Mouse (Mus musculus) intestine, embryonic 15.5 days (tissue): ENCODE results near the gene Pgam2. TPM values are rescaled to one million over a fixed set of nuclear protein-coding genes. Genes with fewer than 3 reads are reported as not detected.

Experiments
- ATAC-seq: fragments of 200-750 bp; cut with Nextera tagmentation; 2 replicates; pipeline ENCODE4 v1.8.0; 2017; ENCODE audit warnings: moderate TSS enrichment, moderate library complexity
- H3K27ac ChIP-seq: fragments of 300-500 bp; sonication (generic); 2 replicates; pipeline ENCODE4 v1.5.1; 2015; ENCODE audit warnings: mild to moderate bottlenecking, inconsistent platforms
- H3K27me3 ChIP-seq: fragments of 300-500 bp; sonication (generic); replicated peaks from 2 replicates; pipeline ENCODE4 v1.6.1; 2015; ENCODE audit warnings: inconsistent platforms
- H3K36me3 ChIP-seq: fragments of 300-500 bp; sonication (generic); 2 replicates; pipeline ENCODE4 v1.6.1; 2015; ENCODE audit warnings: inconsistent platforms
- H3K4me1 ChIP-seq: fragments of 300-500 bp; sonication (generic); replicated peaks from 2 replicates; pipeline ENCODE4 v1.6.1; 2015; ENCODE audit warnings: inconsistent platforms
- H3K4me2 ChIP-seq: fragments of 300-500 bp; sonication (generic); replicated peaks from 2 replicates; pipeline ENCODE4 v1.6.1; 2015; ENCODE audit warnings: mild to moderate bottlenecking, inconsistent platforms
- H3K4me3 ChIP-seq: fragments of 300-500 bp; sonication (generic); replicated peaks from 2 replicates; pipeline ENCODE4 v1.5.1; 2015; ENCODE audit warnings: inconsistent platforms
- H3K9ac ChIP-seq: fragments of 300-500 bp; sonication (generic); 2 replicates; pipeline ENCODE4 v1.6.1; 2015; ENCODE audit warnings: inconsistent platforms
- H3K9me3 ChIP-seq: fragments of 300-500 bp; sonication (generic); 2 replicates; pipeline ENCODE4 v1.6.1; 2016; ENCODE audit warnings: inconsistent platforms
- WGBS: fragments of 180-500 bp; shearing (Covaris S2); methylation state at CpG from one replicate; pipeline ENCODE4 v1.1.7; 2015; 5-methylcytosine and 5-hydroxymethylcytosine counted together
- polyA plus RNA-seq: library from polyadenylated mRNA; unstranded; fragments of >200 nt; fragmentation: Nextera tagmentation; extraction: Ambion mirVana; gene quantifications from 2 replicates; pipeline ENCODE4 v1.2.1, GENCODE M21; 2015

Gene Pgam2
- polyA plus RNA-seq, 1 experiment from 2014 or later = 10.8 TPM

GRCm38 (mm10) chr11:5802457-5803217 is 896 bp downstream of the Pgam2 start:
- Histone ChIP-seq H3K4me3 (no peak overlapping the region), H3K4me1 (peaks cover 21% of the 10 kb centered on the region), H3K9ac (no peak overlapping the region), H3K36me3 (peaks cover 23% of the 10 kb centered on the region), H3K27ac (peak overlapping the region; percentile 18), H3K27me3 (no peaks in the 10 kb centered on the region), H3K9me3 (no peaks in the 10 kb centered on the region), H3K4me2 (no peak overlapping the region; the same call in 1 of the 2 replicates)
- WGBS = 60% methylated on average over 8 of the region's 8 CpGs
- peak; percentile 55 for ATAC-seq

GRCm38 (mm10) chr11:5802005-5802404 is 1.5 kb downstream of the Pgam2 start:
- peak; percentile 80 for ATAC-seq
- H3K4me3 ChIP-seq = no peak overlapping the region
- peaks cover 28% of the 10 kb centered on the region for H3K36me3 ChIP-seq
- H3K9ac ChIP-seq = no peak overlapping the region
- no peaks in the 10 kb centered on the region for H3K27me3 ChIP-seq
- H3K27ac ChIP-seq = peak overlapping the region; percentile 18
- WGBS = 46% methylated on average over 12 of the region's 12 CpGs
- H3K9me3 ChIP-seq = no peaks in the 10 kb centered on the region
- H3K4me2 ChIP-seq = no peak overlapping the region
- H3K4me1 ChIP-seq = peaks cover 21% of the 10 kb centered on the region

- Histone ChIP-seq H3K4me2 (no peak overlapping the region), H3K4me1 (peaks cover 21% of the 10 kb centered on the region), H3K27me3 (no peaks in the 10 kb centered on the region), H3K36me3 (peaks cover 33% of the 10 kb centered on the region), H3K4me3 (no peak overlapping the region), H3K9ac (no peak overlapping the region), H3K27ac (no peak overlapping the region), H3K9me3 (no peaks in the 10 kb centered on the region)
- no peak for ATAC-seq
- 93% methylated on average over 16 of the region's 16 CpGs for WGBS
These were observed 2.0 kb downstream of the Pgam2 start for GRCm38 (mm10) chr11:5801511-5801910.

DNA sequence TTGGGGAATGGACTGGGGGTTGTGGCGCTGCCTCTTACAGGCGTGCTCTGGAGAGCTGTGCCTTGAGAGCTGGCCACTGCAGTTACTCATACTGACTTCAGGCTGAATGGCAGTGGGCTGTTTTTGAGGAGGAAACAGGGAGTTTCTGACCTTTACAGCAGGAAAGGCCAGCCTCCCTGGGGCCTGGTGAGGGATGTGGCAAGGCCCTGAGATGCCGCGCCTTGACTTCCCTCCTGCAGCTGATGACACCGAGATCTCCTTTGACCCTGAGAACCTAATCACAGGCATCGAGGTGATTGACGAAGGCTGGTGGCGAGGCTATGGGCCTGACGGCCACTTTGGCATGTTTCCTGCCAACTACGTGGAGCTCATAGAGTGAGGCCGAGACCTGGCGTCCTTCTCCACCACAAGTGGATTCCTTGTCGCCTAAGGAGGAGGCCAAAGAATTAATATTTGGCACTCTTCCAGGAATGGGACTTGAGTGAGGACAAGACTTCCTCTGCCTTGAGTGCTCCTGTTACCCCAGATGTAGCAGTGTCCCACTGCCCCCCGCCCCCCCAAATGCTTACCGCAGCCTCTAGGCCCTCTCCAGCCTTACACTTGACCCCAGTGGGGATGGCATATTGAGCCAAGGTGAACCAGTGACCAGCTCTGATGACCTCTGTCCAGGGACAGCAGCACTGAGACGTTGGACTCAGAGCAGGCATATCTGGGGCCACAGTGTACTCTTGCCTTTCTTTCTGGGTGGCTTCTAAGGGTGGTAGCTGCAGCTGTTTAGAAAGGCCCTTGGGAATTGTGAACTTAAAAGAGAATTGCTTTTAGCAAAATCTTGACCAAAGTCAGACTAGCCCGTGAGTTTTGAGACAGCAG is 3.7 kb downstream of the Pgam2 start:
- ATAC-seq = no peak
- 82% methylated on average over 17 of the region's 17 CpGs for WGBS
- no peak overlapping the region for H3K4me3 ChIP-seq
- H3K4me2 ChIP-seq = no peak overlapping the region
- H3K27ac ChIP-seq = no peak overlapping the region
- H3K27me3 ChIP-seq = no peaks in the 10 kb centered on the region
- no peaks in the 10 kb centered on the region for H3K9me3 ChIP-seq
- peaks cover 45% of the 10 kb centered on the region for H3K36me3 ChIP-seq
- no peak overlapping the region for H3K9ac ChIP-seq
- H3K4me1 ChIP-seq = peaks cover 21% of the 10 kb centered on the region

DNA sequence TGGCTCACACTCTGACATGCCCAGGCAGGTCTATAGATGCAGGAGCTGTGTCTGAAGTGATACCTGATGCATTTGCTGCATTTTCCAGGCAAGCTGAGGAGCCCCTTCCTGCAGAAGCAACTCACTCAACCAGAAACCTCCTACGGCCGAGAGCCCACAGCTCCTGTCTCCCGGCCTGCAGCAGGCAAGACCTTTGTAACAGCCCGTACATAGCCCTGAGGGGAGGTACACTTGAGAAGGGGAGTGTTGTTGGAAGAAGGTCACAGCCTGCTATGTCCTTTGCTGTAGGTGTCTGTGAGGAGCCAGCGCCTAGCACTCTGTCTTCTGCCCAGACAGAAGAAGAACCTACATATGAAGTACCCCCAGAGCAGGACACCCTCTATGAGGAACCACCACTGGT is 5.6 kb downstream of the Pgam2 start:
- WGBS = 97% methylated on average over 5 of the region's 5 CpGs
- peaks cover 56% of the 10 kb centered on the region for H3K36me3 ChIP-seq
- H3K27ac ChIP-seq = no peak overlapping the region
- H3K4me3 ChIP-seq = no peak overlapping the region
- H3K9ac ChIP-seq = no peak overlapping the region
- H3K27me3 ChIP-seq = no peaks in the 10 kb centered on the region
- no peak overlapping the region for H3K4me2 ChIP-seq
- no peak for ATAC-seq
- peaks cover 14% of the 10 kb centered on the region for H3K4me1 ChIP-seq
- no peaks in the 10 kb centered on the region for H3K9me3 ChIP-seq

DNA sequence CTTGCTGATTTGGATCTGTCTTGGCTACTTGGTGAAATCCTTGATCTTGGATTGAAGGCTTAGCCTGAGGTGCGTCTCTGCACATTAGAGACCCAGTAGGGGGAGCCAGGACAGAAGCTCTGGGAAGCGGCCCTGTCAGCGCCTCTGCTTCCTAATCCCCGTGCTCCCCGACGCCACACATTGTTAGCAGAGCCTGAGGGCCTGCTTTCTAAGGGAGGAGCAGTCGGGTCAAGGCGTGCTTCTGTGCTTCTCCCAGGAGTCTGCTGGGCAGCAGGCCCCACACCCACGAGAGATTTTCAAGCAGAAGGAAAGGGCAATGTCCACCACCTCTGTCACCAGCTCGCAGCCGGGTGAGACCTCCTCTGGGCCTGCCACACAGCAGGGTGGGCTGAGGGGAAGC is 6.2 kb downstream of the Pgam2 start:
- Histone ChIP-seq H3K4me2 (no peak overlapping the region), H3K36me3 (peaks cover 56% of the 10 kb centered on the region), H3K4me3 (no peak overlapping the region), H3K9ac (no peak overlapping the region), H3K27ac (no peak overlapping the region), H3K4me1 (0 out of 2 replicates have a peak, but pooled peaks cover 9% of the 10 kb centered on the region), H3K9me3 (no peaks in the 10 kb centered on the region), H3K27me3 (no peaks in the 10 kb centered on the region)
- whole genome bisulfite sequencing = 80% methylated on average over 11 of the region's 11 CpGs
- no peak for ATAC-seq

DNA sequence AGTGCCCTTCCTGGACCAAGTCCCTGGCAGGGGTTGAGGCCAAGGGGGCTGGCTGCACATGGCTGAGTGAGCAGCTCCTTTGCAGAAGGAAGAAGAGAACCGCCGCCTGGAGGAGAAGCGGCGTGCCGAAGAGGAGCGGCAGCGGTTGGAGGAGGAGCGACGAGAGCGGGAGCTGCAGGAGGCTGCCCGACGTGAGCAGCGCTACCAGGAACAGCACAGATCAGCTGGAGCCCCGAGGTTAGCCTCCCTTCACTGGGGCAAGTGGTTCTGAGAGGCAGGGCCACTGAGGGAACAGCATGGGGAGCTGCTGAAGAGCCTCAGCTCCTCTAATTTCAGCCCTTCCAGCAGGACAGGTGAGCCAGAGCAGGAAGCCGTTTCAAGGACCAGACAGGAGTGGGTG is 6.6 kb downstream of the Pgam2 start:
- Histone ChIP-seq H3K27me3 (no peaks in the 10 kb centered on the region), H3K4me2 (no peak overlapping the region), H3K4me1 (0 out of 2 replicates have a peak, but pooled peaks cover 5% of the 10 kb centered on the region), H3K9ac (no peak overlapping the region), H3K4me3 (no peak overlapping the region), H3K36me3 (peaks cover 58% of the 10 kb centered on the region), H3K27ac (no peak overlapping the region), H3K9me3 (no peaks in the 10 kb centered on the region)
- ATAC-seq = no peak
- WGBS = 87% methylated on average over 15 of the region's 15 CpGs

GRCm38 (mm10) chr11:5795706-5796105 is 7.8 kb downstream of the Pgam2 start:
- no peaks in the 10 kb centered on the region for H3K4me1 ChIP-seq
- no peak overlapping the region for H3K9ac ChIP-seq
- H3K27ac ChIP-seq = no peak overlapping the region
- H3K27me3 ChIP-seq = no peaks in the 10 kb centered on the region
- no peak for ATAC-seq
- H3K4me2 ChIP-seq = no peak overlapping the region
- 89% methylated on average over 7 of the region's 7 CpGs for WGBS
- peaks cover 61% of the 10 kb centered on the region for H3K36me3 ChIP-seq
- H3K4me3 ChIP-seq = no peak overlapping the region
- H3K9me3 ChIP-seq = no peaks in the 10 kb centered on the region

DNA sequence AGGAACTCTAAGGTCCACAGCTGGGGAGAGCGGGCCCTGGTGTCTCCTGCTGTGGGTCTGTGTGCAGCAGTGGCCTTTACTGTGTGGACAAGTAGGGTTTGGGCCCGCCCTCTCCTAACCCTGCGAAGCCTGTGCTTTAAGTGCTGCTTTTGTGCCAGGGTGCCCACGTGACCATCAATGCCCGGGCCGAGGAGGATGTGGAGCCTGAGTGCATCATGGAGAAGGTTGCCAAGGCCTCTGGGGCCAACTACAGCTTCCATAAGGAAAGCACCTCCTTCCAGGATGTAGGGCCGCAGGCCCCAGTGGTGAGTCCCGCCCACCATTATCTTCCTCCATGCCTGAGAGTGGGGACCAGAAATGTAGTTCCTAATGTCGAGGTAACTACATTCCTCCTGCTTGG is 8.2 kb downstream of the Pgam2 start:
- no peak overlapping the region for H3K4me2 ChIP-seq
- H3K9ac ChIP-seq = no peak overlapping the region
- H3K27me3 ChIP-seq = no peaks in the 10 kb centered on the region
- H3K4me3 ChIP-seq = no peak overlapping the region
- H3K4me1 ChIP-seq = no peaks in the 10 kb centered on the region
- no peaks in the 10 kb centered on the region for H3K9me3 ChIP-seq
- H3K27ac ChIP-seq = no peak overlapping the region
- no peak for ATAC-seq
- WGBS = 88% methylated on average over 9 of the region's 9 CpGs
- peaks cover 57% of the 10 kb centered on the region for H3K36me3 ChIP-seq

- H3K4me2 ChIP-seq = no peak overlapping the region
- ATAC-seq = no peak
These were observed 13.1 kb downstream of the Pgam2 start for GRCm38 (mm10) chr11:5790431-5790830.

GRCm38 (mm10) chr11:5789754-5790333 is 13.7 kb downstream of the Pgam2 start:
- Histone ChIP-seq H3K9ac (peak overlapping the region; percentile 74; the same call in 1 of the 2 replicates), H3K27me3 (no peaks in the 10 kb centered on the region), H3K9me3 (no peaks in the 10 kb centered on the region), H3K4me2 (peak overlapping the region; percentile 77), H3K27ac (peak overlapping the region; percentile 93; the same call in 1 of the 2 replicates), H3K36me3 (peaks cover 17% of the 10 kb centered on the region), H3K4me1 (peaks cover 15% of the 10 kb centered on the region), H3K4me3 (peak overlapping the region; percentile 61)
- 75% methylated on average over 3 of the region's 3 CpGs for WGBS
- ATAC-seq = no peak

More at GRCm38 (mm10) chr11:5790431-5790830, 13.1 kb downstream of the Pgam2 start:
- no peak overlapping the region for H3K4me3 ChIP-seq
- H3K36me3 ChIP-seq = peaks cover 20% of the 10 kb centered on the region
- no peaks in the 10 kb centered on the region for H3K27me3 ChIP-seq
- no peak overlapping the region for H3K9ac ChIP-seq
- 86% methylated on average over 1 of the region's 1 CpGs for WGBS
- peaks cover 15% of the 10 kb centered on the region for H3K4me1 ChIP-seq
- H3K9me3 ChIP-seq = no peaks in the 10 kb centered on the region
- no peak overlapping the region for H3K27ac ChIP-seq
